Mouse (Mus musculus): Measurements from ENCODE around the gene Acot6. TPM values are rescaled to one million over a fixed set of nuclear protein-coding genes. Genes with fewer than 3 reads are reported as not detected.

Acot6 gene
- polyA plus RNA-seq, 1 experiment = 0.25 TPM

DNA sequence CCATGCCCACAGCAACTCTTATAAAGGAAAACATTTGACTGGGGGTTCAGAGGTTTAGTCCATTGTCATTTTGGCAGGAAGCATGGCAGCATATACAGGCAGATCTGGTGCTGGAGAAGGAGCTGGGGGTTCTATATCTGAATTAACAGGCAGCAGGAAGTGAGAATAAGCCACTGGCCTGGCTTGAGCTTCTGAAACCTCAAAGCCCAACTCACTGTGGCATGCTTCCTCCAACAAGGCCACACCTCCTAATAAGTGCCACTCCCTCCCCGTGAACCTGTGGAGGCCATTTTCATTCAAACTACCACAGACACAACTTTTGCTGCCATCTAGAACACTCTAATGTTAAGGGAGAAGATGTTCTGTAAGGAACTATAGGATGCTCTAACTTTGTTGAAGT lies 7.2 kb downstream of the Acot6 start:
- Histone ChIP-seq H3ac (ENCODE audit: control insufficient read depth, insufficient read length, low read depth) (no peak overlapping the region), H3K4me3 (ENCODE audit: insufficient read depth, poor library complexity, severe bottlenecking) (no peak overlapping the region), H3K79me3 (ENCODE audit: low read depth) (no peaks in the 10 kb centered on the region), H3K79me2 (ENCODE audit: control insufficient read depth, insufficient read depth) (no peaks in the 10 kb centered on the region), H3K36me3 (ENCODE audit: control insufficient read depth, insufficient read depth) (no peaks in the 10 kb centered on the region), H3K27me3 (ENCODE audit: control insufficient read depth, insufficient read depth, insufficient read length) (no peaks in the 10 kb centered on the region)
- no peak for TF ChIP-seq FOSL1 (IDR thresholded peaks at IDR 0.05; ENCODE audit: insufficient read depth, low read length, poor library complexity, severe bottlenecking)
- no peak for TF ChIP-seq CTCF (IDR thresholded peaks at IDR 0.05; ENCODE audit: control insufficient read depth, insufficient read depth, insufficient read length)
- TF ChIP-seq USF1 (IDR thresholded peaks at IDR 0.05; ENCODE audit: low read depth) = no peak
- no peak for TF ChIP-seq MYOD1 (IDR thresholded peaks at IDR 0.05; ENCODE audit: control insufficient read depth, insufficient read length, low read depth)
- TF ChIP-seq CEBPB (IDR thresholded peaks at IDR 0.05; ENCODE audit: low read depth) = no peak
- TF ChIP-seq MAX (IDR thresholded peaks at IDR 0.05) = no peak
- TF ChIP-seq MYOG (IDR thresholded peaks at IDR 0.05; ENCODE audit: control insufficient read depth, extremely low read depth, insufficient read length) = no peak

DNA sequence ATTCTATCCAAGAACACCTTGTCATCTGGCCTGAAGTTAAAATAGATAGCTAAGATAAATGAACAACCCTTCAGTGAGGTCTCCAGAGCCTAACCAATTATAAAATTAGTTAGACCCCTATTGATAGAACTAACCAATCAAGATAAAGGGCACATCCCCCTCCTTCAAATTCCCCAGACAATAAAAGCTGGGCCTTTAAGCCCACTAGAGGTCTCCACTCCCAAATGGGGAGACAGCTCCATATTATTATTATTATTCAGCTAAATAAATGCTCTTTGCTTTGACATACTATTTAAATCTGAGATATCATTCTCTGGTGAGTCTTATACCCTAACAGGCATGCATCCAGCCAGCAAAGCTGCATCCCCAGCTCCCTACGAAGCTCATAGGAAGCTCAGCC lies 9.5 kb downstream of the Acot6 start:
- Histone ChIP-seq H3K79me2 (ENCODE audit: control insufficient read depth, insufficient read depth) (peaks cover 3% of the 10 kb centered on the region), H3K4me3 (ENCODE audit: insufficient read depth, poor library complexity, severe bottlenecking) (no peak overlapping the region), H3ac (ENCODE audit: control insufficient read depth, insufficient read length, low read depth) (no peak overlapping the region), H3K27me3 (ENCODE audit: control insufficient read depth, insufficient read depth, insufficient read length) (no peaks in the 10 kb centered on the region), H3K36me3 (ENCODE audit: control insufficient read depth, insufficient read depth) (no peaks in the 10 kb centered on the region), H3K79me3 (ENCODE audit: low read depth) (peaks cover 1% of the 10 kb centered on the region)
- TF ChIP-seq MYOD1 (IDR thresholded peaks at IDR 0.05; ENCODE audit: control insufficient read depth, insufficient read length, low read depth) (no peak), MAX (IDR thresholded peaks at IDR 0.05) (no peak), MYOG (IDR thresholded peaks at IDR 0.05; ENCODE audit: control insufficient read depth, extremely low read depth, insufficient read length) (no peak), FOSL1 (IDR thresholded peaks at IDR 0.05; ENCODE audit: insufficient read depth, low read length, poor library complexity, severe bottlenecking) (no peak), CTCF (IDR thresholded peaks at IDR 0.05; ENCODE audit: control insufficient read depth, insufficient read depth, insufficient read length) (no peak), CEBPB (IDR thresholded peaks at IDR 0.05; ENCODE audit: low read depth) (no peak), USF1 (IDR thresholded peaks at IDR 0.05; ENCODE audit: low read depth) (no peak)

DNA sequence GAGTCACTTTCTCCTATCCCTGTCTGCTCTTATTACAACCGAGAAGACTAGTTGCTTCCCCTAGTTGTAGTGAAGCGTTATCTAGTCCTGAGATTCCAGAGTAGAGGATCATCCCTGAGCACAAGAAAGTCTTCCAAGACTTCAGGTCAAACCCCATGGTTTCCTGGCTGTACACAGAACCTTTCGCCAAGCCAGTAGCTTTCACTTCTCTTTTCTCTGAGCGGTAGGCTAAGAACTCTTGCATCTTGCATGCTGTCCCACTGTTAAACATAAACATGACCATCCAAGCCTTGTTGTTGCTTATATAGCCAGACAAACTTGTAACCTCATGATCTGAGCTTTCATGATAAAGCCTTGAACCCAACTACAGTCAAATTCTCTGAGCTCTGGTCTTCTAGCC lies 10.4 kb downstream of the Acot6 start:
- Histone ChIP-seq H3K79me3 (ENCODE audit: low read depth) (peaks cover 1% of the 10 kb centered on the region), H3K4me3 (ENCODE audit: insufficient read depth, poor library complexity, severe bottlenecking) (no peak overlapping the region), H3K27me3 (ENCODE audit: control insufficient read depth, insufficient read depth, insufficient read length) (no peaks in the 10 kb centered on the region), H3ac (ENCODE audit: control insufficient read depth, insufficient read length, low read depth) (no peak overlapping the region), H3K36me3 (ENCODE audit: control insufficient read depth, insufficient read depth) (no peaks in the 10 kb centered on the region), H3K79me2 (ENCODE audit: control insufficient read depth, insufficient read depth) (peaks cover 7% of the 10 kb centered on the region)
- TF ChIP-seq CTCF (IDR thresholded peaks at IDR 0.05; ENCODE audit: control insufficient read depth, insufficient read depth, insufficient read length) (no peak), MAX (IDR thresholded peaks at IDR 0.05) (no peak), MYOD1 (IDR thresholded peaks at IDR 0.05; ENCODE audit: control insufficient read depth, insufficient read length, low read depth) (no peak), USF1 (IDR thresholded peaks at IDR 0.05; ENCODE audit: low read depth) (no peak), CEBPB (IDR thresholded peaks at IDR 0.05; ENCODE audit: low read depth) (no peak), FOSL1 (IDR thresholded peaks at IDR 0.05; ENCODE audit: insufficient read depth, low read length, poor library complexity, severe bottlenecking) (no peak), MYOG (IDR thresholded peaks at IDR 0.05; ENCODE audit: control insufficient read depth, extremely low read depth, insufficient read length) (no peak)

DNA sequence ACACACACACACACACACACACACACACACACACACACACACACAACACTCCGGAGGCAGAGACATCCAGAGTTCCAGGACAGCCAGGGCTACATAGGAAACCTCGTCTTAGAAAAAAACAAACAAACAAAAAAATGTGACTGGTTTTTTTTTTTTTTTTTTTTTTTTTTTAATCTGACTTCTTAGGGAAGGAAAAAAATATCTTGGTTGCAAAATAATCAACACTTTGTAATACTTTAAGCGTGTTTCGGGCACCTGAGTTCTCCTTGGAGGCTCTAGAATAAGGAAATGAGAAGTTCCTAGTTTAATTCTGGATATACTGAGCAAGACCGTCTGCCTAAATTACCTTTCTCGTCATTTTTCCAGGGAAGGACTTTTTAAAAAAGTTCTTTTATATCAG lies 13.2 kb downstream of the Acot6 start:
- Histone ChIP-seq H3ac (ENCODE audit: control insufficient read depth, insufficient read length, low read depth) (no peak overlapping the region), H3K27me3 (ENCODE audit: control insufficient read depth, insufficient read depth, insufficient read length) (no peaks in the 10 kb centered on the region), H3K79me2 (ENCODE audit: control insufficient read depth, insufficient read depth) (peaks cover 16% of the 10 kb centered on the region), H3K79me3 (ENCODE audit: low read depth) (peaks cover 2% of the 10 kb centered on the region), H3K4me3 (ENCODE audit: insufficient read depth, poor library complexity, severe bottlenecking) (no peak overlapping the region), H3K36me3 (ENCODE audit: control insufficient read depth, insufficient read depth) (no peaks in the 10 kb centered on the region)
- TF ChIP-seq USF1 (IDR thresholded peaks at IDR 0.05; ENCODE audit: low read depth) = no peak
- TF ChIP-seq MYOD1 (IDR thresholded peaks at IDR 0.05; ENCODE audit: control insufficient read depth, insufficient read length, low read depth) = no peak
- TF ChIP-seq CTCF (IDR thresholded peaks at IDR 0.05; ENCODE audit: control insufficient read depth, insufficient read depth, insufficient read length) = no peak

DNA sequence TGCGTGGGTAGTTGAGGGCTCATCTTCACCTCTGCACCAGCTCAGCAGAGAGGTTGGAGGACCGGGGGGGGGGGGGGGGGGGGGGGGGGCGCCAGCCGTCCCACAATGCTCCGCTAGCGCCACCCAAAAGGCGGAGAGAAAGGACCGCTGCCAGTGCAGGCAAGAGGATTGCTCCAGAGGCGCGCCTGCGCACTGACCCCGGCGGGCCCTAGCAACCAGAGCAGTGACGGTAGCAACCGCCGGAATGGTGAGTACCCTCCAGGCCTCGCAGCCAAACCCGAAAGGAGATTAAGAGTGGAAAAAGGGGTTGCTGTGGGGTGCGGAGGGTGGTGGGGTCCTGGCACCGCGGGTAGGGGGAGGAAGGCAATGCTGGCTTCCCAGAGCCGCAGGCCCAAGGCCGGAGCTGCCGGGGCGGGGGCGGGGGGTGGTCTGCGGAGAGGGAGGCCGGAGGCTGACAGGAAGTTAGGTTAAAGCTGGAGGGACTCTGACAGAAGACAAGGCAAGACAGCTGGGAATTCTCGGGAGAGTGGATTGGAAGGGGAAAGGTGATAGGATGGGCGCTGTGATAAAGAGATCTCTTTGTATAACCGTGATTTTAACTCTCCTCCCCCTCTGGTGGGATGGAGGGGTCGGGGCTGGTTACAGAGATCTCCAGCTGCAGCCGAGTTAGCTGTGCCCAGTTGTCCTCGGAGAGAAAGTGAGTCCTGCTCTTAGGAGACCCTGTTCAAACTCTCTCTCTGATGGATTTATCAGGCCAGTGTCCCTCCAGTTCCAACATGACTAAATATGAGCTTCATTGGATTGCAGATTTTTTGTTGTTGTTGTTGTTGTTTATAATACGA lies 13.9 kb downstream of the Acot6 start, which contains the start of gene Dnal1:
Dnal1 (plus strand) TSS at position 214 of the 842 bp plus-strand sequence.
- H3K79me3 ChIP-seq (ENCODE audit: low read depth) = peaks cover 2% of the 10 kb centered on the region
- no peaks in the 10 kb centered on the region for H3K27me3 ChIP-seq (ENCODE audit: control insufficient read depth, insufficient read depth, insufficient read length)
- H3K4me3 ChIP-seq (ENCODE audit: insufficient read depth, poor library complexity, severe bottlenecking) = peak within 1 kb of the TSS; percentile 57
- H3ac ChIP-seq (ENCODE audit: control insufficient read depth, insufficient read length, low read depth) = peak within 1 kb of the TSS; percentile 71
- H3K79me2 ChIP-seq (ENCODE audit: control insufficient read depth, insufficient read depth) = peaks cover 16% of the 10 kb centered on the region
- no peak for TF ChIP-seq CEBPB (IDR thresholded peaks at IDR 0.05; ENCODE audit: low read depth)
- TF ChIP-seq MYOD1 (IDR thresholded peaks at IDR 0.05; ENCODE audit: control insufficient read depth, insufficient read length, low read depth) = peak; percentile 89
- no peak for TF ChIP-seq CTCF (IDR thresholded peaks at IDR 0.05; ENCODE audit: control insufficient read depth, insufficient read depth, insufficient read length)
- TF ChIP-seq FOSL1 (IDR thresholded peaks at IDR 0.05; ENCODE audit: insufficient read depth, low read length, poor library complexity, severe bottlenecking) = no peak
- no peak for TF ChIP-seq MYOG (IDR thresholded peaks at IDR 0.05; ENCODE audit: control insufficient read depth, extremely low read depth, insufficient read length)
- H3K36me3 ChIP-seq (ENCODE audit: control insufficient read depth, insufficient read depth) = no peaks in the 10 kb centered on the region
